Mouse (Mus musculus): ENCODE results near the gene Pi4kb.

DNA sequence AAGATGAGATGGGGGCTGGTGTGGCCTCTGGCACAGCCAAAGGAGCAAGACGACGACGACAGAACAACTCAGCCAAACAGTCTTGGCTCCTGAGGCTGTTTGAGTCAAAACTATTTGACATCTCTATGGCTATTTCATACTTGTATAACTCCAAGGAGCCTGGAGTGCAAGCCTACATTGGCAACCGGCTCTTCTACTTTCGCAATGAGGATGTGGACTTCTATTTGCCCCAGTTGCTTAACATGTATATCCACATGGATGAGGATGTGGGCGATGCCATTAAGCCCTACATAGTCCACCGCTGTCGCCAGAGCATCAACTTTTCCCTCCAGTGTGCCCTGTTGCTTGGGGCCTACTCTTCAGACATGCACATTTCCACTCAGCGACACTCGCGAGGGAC lies 9.8 kb downstream of the Pi4kb start:
- TF ChIP-seq CTCF (IDR thresholded peaks at IDR 0.05; ENCODE audit: control insufficient read depth, insufficient read depth, insufficient read length) (no peak), USF1 (IDR thresholded peaks at IDR 0.05; ENCODE audit: low read depth) (no peak), MYOG (IDR thresholded peaks at IDR 0.05; ENCODE audit: control insufficient read depth, extremely low read depth, insufficient read length) (no peak), CEBPB (IDR thresholded peaks at IDR 0.05; ENCODE audit: low read depth) (no peak), MYOD1 (IDR thresholded peaks at IDR 0.05; ENCODE audit: control insufficient read depth, insufficient read length, low read depth) (no peak), MAX (IDR thresholded peaks at IDR 0.05) (no peak), FOSL1 (IDR thresholded peaks at IDR 0.05; ENCODE audit: insufficient read depth, low read length, poor library complexity, severe bottlenecking) (no peak)
